Mouse (Mus musculus) MEL (cell line): ENCODE results near the gene Rapgef2. TPM values are rescaled to one million over a fixed set of nuclear protein-coding genes. Genes with fewer than 3 reads are reported as not detected.

Experiments used
- DNase-seq: peaks from one replicate; pipeline ENCODE4 v3.0.0; 2011; ENCODE audit warnings: low read depth, low spot score
- H3K27ac ChIP-seq: 2 replicates; pipeline ENCODE4 v1.5.1; 2012; ENCODE audit warnings: low read depth, mild to moderate bottlenecking, control low read depth, low read length, moderate library complexity; ENCODE audit not compliant: control insufficient read depth
- H3K27me3 ChIP-seq, 2 experiments: fragments of 150-350 bp in 1 of 2; sonication (generic) in 1 of 2; 2 replicates each; pipeline ENCODE4 v1.6.1; 2012; ENCODE audit warnings: low read length in 2 of 2, mild to moderate bottlenecking in 2 of 2, improper control_type of control experiment in 1 of 2, moderate library complexity in 1 of 2; ENCODE audit not compliant: insufficient read depth in 2 of 2, control insufficient read depth in 1 of 2
- H3K36me3 ChIP-seq, 2 experiments: 2 replicates each; pipeline ENCODE4 v1.6.1; 2012 to 2014; ENCODE audit warnings: low read length in 2 of 2, improper control_type of control experiment in 1 of 2, inconsistent platforms in 1 of 2, mild to moderate bottlenecking in 1 of 2; ENCODE audit not compliant: insufficient read depth in 2 of 2, control insufficient read depth in 1 of 2
- H3K4me1 ChIP-seq, 2 experiments: fragments of 150-350 bp in 1 of 2; sonication (generic) in 1 of 2; 2 replicates each; pipeline ENCODE4 v1.6.1; 2012; ENCODE audit warnings: low read length in 2 of 2, improper control_type of control experiment in 1 of 2, mild to moderate bottlenecking in 1 of 2; ENCODE audit not compliant: insufficient read depth in 2 of 2, control insufficient read depth in 1 of 2
- H3K4me3 ChIP-seq, 2 experiments: fragments of 150-350 bp in 1 of 2; sonication (generic) in 1 of 2; 2 replicates each; pipeline ENCODE4 v1.5.1; 2012; ENCODE audit warnings: low read depth in 2 of 2, low read length in 2 of 2, mild to moderate bottlenecking in 2 of 2, moderate library complexity in 2 of 2, control low read depth in 1 of 2, improper control_type of control experiment in 1 of 2; ENCODE audit not compliant: control insufficient read depth in 1 of 2, insufficient read depth in 1 of 2
- H3K79me2 ChIP-seq: 2 replicates; pipeline ENCODE4 v1.6.1; 2012; ENCODE audit warnings: mild to moderate bottlenecking, low read length, moderate library complexity; ENCODE audit not compliant: control insufficient read depth, poor library complexity, insufficient read depth
- H3K9ac ChIP-seq: 2 replicates; pipeline ENCODE4 v1.6.1; 2012; ENCODE audit warnings: low read depth, mild to moderate bottlenecking, control low read depth, low read length, moderate library complexity; ENCODE audit not compliant: control insufficient read depth, poor library complexity, severe bottlenecking
- H3K9me3 ChIP-seq: fragments of 150-350 bp; sonication (generic); replicated peaks from 2 replicates; pipeline ENCODE4 v1.6.1; 2012; ENCODE audit warnings: mild to moderate bottlenecking, low read length, improper control_type of control experiment, moderate library complexity; ENCODE audit not compliant: insufficient read depth
- CHD1 ChIP-seq: IDR thresholded peaks from 2 replicates; pipeline ENCODE4 v1.6.1; 2012; ENCODE audit warnings: low read depth, mild to moderate bottlenecking, inconsistent platforms, low read length, improper control_type of control experiment
- E2F4 ChIP-seq: IDR thresholded peaks from 2 replicates; pipeline ENCODE4 v1.6.1; 2011; ENCODE audit warnings: low read depth, low read length, improper control_type of control experiment, borderline replicate concordance
- ELF1 ChIP-seq: IDR thresholded peaks from 2 replicates; pipeline ENCODE4 v1.6.1; 2014; ENCODE audit warnings: low read depth, mild to moderate bottlenecking, inconsistent platforms, low read length, improper control_type of control experiment, moderate library complexity
- EP300 ChIP-seq, 2 experiments: IDR thresholded peaks; 2 replicates each; pipeline ENCODE4 v1.6.1; 2011; ENCODE audit warnings: improper control_type of control experiment in 2 of 2, low read length in 2 of 2, low read depth in 1 of 2, mild to moderate bottlenecking in 1 of 2
- GABPA ChIP-seq: IDR thresholded peaks from 2 replicates; pipeline ENCODE4 v1.6.1; 2012; ENCODE audit warnings: low read depth, mild to moderate bottlenecking, inconsistent platforms, low read length, improper control_type of control experiment, moderate library complexity
- GATA1 ChIP-seq: IDR thresholded peaks from 2 replicates; pipeline ENCODE4 v1.6.1; 2011; ENCODE audit warnings: low read depth, low read length, improper control_type of control experiment
- HCFC1 ChIP-seq: IDR thresholded peaks from 2 replicates; pipeline ENCODE4 v1.6.1; 2012; ENCODE audit warnings: low read depth, mild to moderate bottlenecking, inconsistent platforms, low read length, improper control_type of control experiment, moderate library complexity
- JUND ChIP-seq: IDR thresholded peaks from 2 replicates; pipeline ENCODE4 v1.6.1; 2011; ENCODE audit warnings: low read depth, mild to moderate bottlenecking, improper control_type of control experiment, low read length
- KAT2A ChIP-seq: conservative IDR thresholded peaks from 2 replicates; pipeline ENCODE4 v1.6.1; 2012; ENCODE audit warnings: low read depth, low read length, improper control_type of control experiment, inconsistent platforms
- MAFK ChIP-seq: IDR thresholded peaks from 2 replicates; pipeline ENCODE4 v1.6.1; 2011; ENCODE audit warnings: low read depth, mild to moderate bottlenecking, low read length, improper control_type of control experiment, borderline replicate concordance
- MAX ChIP-seq: IDR thresholded peaks from 2 replicates; pipeline ENCODE4 v1.6.1; 2011; ENCODE audit warnings: low read length, improper control_type of control experiment
- MAZ ChIP-seq: IDR thresholded peaks from 2 replicates; pipeline ENCODE4 v1.6.1; 2012; ENCODE audit warnings: low read depth, mild to moderate bottlenecking, inconsistent platforms, low read length, improper control_type of control experiment
- MEF2A ChIP-seq: IDR thresholded peaks from 2 replicates; pipeline ENCODE4 v1.6.1; 2014; ENCODE audit warnings: low read depth, mild to moderate bottlenecking, inconsistent platforms, low read length, improper control_type of control experiment; ENCODE audit not compliant: poor library complexity, insufficient replicate concordance, severe bottlenecking; ENCODE audit errors: extremely low read depth
- MYB ChIP-seq: IDR thresholded peaks from 2 replicates; pipeline ENCODE4 v1.6.1; 2011; ENCODE audit warnings: mild to moderate bottlenecking, low read depth, low read length, improper control_type of control experiment
- MYC ChIP-seq: IDR thresholded peaks from 2 replicates; pipeline ENCODE4 v1.6.1; 2011; ENCODE audit warnings: low read depth, mild to moderate bottlenecking, low read length, improper control_type of control experiment, moderate library complexity
- SIN3A ChIP-seq: IDR thresholded peaks from 2 replicates; pipeline ENCODE4 v1.6.1; 2012; ENCODE audit warnings: low read length, improper control_type of control experiment, inconsistent platforms
- TBP ChIP-seq: IDR thresholded peaks from 2 replicates; pipeline ENCODE4 v1.8.0; 2011; ENCODE audit warnings: low read depth, low read length, improper control_type of control experiment
- TCF12 ChIP-seq: IDR thresholded peaks from 2 replicates; pipeline ENCODE4 v1.6.1; 2014; ENCODE audit warnings: low read depth, mild to moderate bottlenecking, inconsistent platforms, low read length, improper control_type of control experiment, moderate library complexity
- USF1 ChIP-seq: IDR thresholded peaks from 2 replicates; pipeline ENCODE4 v1.6.1; 2014; ENCODE audit warnings: low read depth, mild to moderate bottlenecking, inconsistent platforms, low read length, improper control_type of control experiment, moderate library complexity
- USF2 ChIP-seq, 2 experiments: IDR thresholded peaks; 2 replicates each; pipeline ENCODE4 v1.6.1; 2011 to 2012; ENCODE audit warnings: improper control_type of control experiment in 2 of 2, low read length in 2 of 2, borderline replicate concordance in 1 of 2, inconsistent platforms in 1 of 2, low read depth in 1 of 2, mild to moderate bottlenecking in 1 of 2; ENCODE audit not compliant: insufficient read depth in 1 of 2
- ZC3H11A ChIP-seq: IDR thresholded peaks from 2 replicates; pipeline ENCODE4 v1.6.1; 2012; ENCODE audit warnings: low read depth, mild to moderate bottlenecking, inconsistent platforms, low read length, improper control_type of control experiment
- polyA plus RNA-seq, 2 experiments: library from polyadenylated mRNA; stranded (reverse) in 1 of 2; unstranded in 1 of 2; fragments of >175 nt in 1 of 2; fragments of >200 nt in 1 of 2; gene quantifications; 2 replicates each; pipeline versions ENCODE4 v1.2.1 to v1.2.4; 2012; ENCODE audit warnings: low replicate concordance in 2 of 2, low read depth in 1 of 2; ENCODE audit not compliant: insufficient read length in 2 of 2, insufficient read depth in 1 of 2, missing spikeins in 1 of 2
- total RNA-seq: library from RNA; depleted of rRNA; stranded (reverse); fragments of 300-350 nt; gene quantifications from 2 replicates; pipeline ENCODE4 v1.2.3, GENCODE M21; 2012

The Rapgef2 gene
- total and polyA plus RNA-seq, 3 experiments = 4.2 to 4.6 TPM; not detected in 1

- no peaks in the 10 kb centered on the region for H3K79me2 ChIP-seq
- H3K4me3 ChIP-seq = no peak overlapping the region
- no peak overlapping the region for H3K9ac ChIP-seq
- TF ChIP-seq KAT2A (no peak), E2F4 (no peak), GATA1 (no peak), MAFK (no peak), CHD1 (no peak), MAZ (no peak), HCFC1 (no peak), MAX (no peak), EP300 (IDR thresholded peaks at IDR 0.05; ENCODE audit: low read depth in 1 of 2, low read length in 2 of 2) (no peak), TCF12 (no peak), TBP (no peak), GABPA (no peak), MEF2A (no peak)
- H3K36me3 ChIP-seq = peaks cover 0 to 2% of the 10 kb centered on the region in 2 experiments; a peak in 1 of 4 replicates
- no peaks in the 10 kb centered on the region for H3K27me3 ChIP-seq
- no peak for DNase-seq
- no peaks in the 10 kb centered on the region for H3K4me1 ChIP-seq
- no peak overlapping the region for H3K27ac ChIP-seq
- H3K9me3 ChIP-seq = no peaks in the 10 kb centered on the region
Observed at GRCm38 (mm10) chr3:79089091-79089490, 197.2 kb downstream of the Rapgef2 start.

GRCm38 (mm10) chr3:79088461-79088860, 197.9 kb downstream of the Rapgef2 start:
- H3K36me3 ChIP-seq = peaks cover 0 to 2% of the 10 kb centered on the region in 2 experiments; a peak in 1 of 4 replicates
- H3K79me2 ChIP-seq = no peaks in the 10 kb centered on the region
- H3K27me3 ChIP-seq = no peaks in the 10 kb centered on the region
- no peaks in the 10 kb centered on the region for H3K9me3 ChIP-seq
- no peak overlapping the region for H3K27ac ChIP-seq
- H3K4me3 ChIP-seq = no peak overlapping the region
- TF ChIP-seq HCFC1 (no peak), MEF2A (no peak), SIN3A (no peak)
- no peaks in the 10 kb centered on the region for H3K4me1 ChIP-seq
- DNase-seq = no peak
- no peak overlapping the region for H3K9ac ChIP-seq

- no peaks in the 10 kb centered on the region for H3K4me1 ChIP-seq
- H3K79me2 ChIP-seq = no peaks in the 10 kb centered on the region
- H3K9me3 ChIP-seq = no peaks in the 10 kb centered on the region
- H3K36me3 ChIP-seq = peaks cover 0 to 2% of the 10 kb centered on the region in 2 experiments; a peak in 1 of 4 replicates
- H3K4me3 ChIP-seq = no peak overlapping the region
- H3K9ac ChIP-seq = no peak overlapping the region
- TF ChIP-seq USF1 (no peak), MAZ (no peak), MEF2A (no peak), ZC3H11A (no peak), GATA1 (no peak), MYC (no peak), ELF1 (no peak), USF2 (IDR thresholded peaks at IDR 0.05; ENCODE audit: borderline replicate concordance in 1 of 2, insufficient read depth in 1 of 2, low read depth in 1 of 2, low read length in 2 of 2) (no peak), JUND (no peak), MYB (no peak), SIN3A (no peak)
- DNase-seq = no peak
- H3K27me3 ChIP-seq = no peaks in the 10 kb centered on the region
- no peak overlapping the region for H3K27ac ChIP-seq
Observed at GRCm38 (mm10) chr3:79086282-79086681, 200.0 kb downstream of the Rapgef2 start.
